ENCODE assay signal across 21 mouse cellular contexts in genomic region chr12:40335303-40335702, GRCm38 (mm10).
DNase-seq lines count a peak whose midpoint lies in the region; ATAC-seq lines count a peak whose summit lies in the region.
"Had no signal": no experiment of that assay in that cellular context is flagged by ENCODE, and none has a peak within 500 bp of the region (broad histone marks: within the 10 kb centered on the region; RNA-seq: fewer than 3 reads in every experiment).

No protein-coding gene starts in this region.

- DNase-seq in kidney, adult 9 months = peak; percentile 72
- DNase-seq in right cerebral cortex, postnatal 36 days (ENCODE audit: low spot score in 2 of 2) = no peak
- DNase-seq in heart, adult 18-20 months = no peak
- no peak for DNase-seq in B cell, adult 2 months
- DNase-seq: adrenal gland, postnatal 14 days; cerebellum, adult 11-12 months; cerebellum, adult 9-10 months; cerebellum, postnatal 25 days; gastrocnemius, postnatal 14 days; heart, postnatal 36 days had no signal

- H3K36me3 ChIP-seq in kidney, embryonic 14.5 days (ENCODE audit: control insufficient read depth, insufficient read depth, low read length) = no peaks in the 10 kb centered on the region
- H3K36me3 ChIP-seq in intestine, embryonic 15.5 days = no peaks in the 10 kb centered on the region
- H3K36me3 ChIP-seq in kidney, embryonic 16.5 days (ENCODE audit: insufficient read depth, low read length) = no peaks in the 10 kb centered on the region
- 0 out of 2 replicates have a peak, but pooled peaks cover 3% of the 10 kb centered on the region for H3K36me3 ChIP-seq in stomach, embryonic 16.5 days (ENCODE audit: control insufficient read depth, insufficient read depth, low read length)
- H3K36me3 ChIP-seq: embryonic facial prominence, embryonic 13.5 days; forebrain, embryonic 12.5 days had no signal

- H3K27ac ChIP-seq in kidney, embryonic 14.5 days (ENCODE audit: low read depth, low read length) = no peak overlapping the region
- no peak overlapping the region for H3K27ac ChIP-seq in intestine, embryonic 15.5 days
- no peak overlapping the region for H3K27ac ChIP-seq in kidney, embryonic 16.5 days (ENCODE audit: low read length)
- no peak overlapping the region for H3K27ac ChIP-seq in stomach, embryonic 16.5 days (ENCODE audit: low read length)
- H3K27ac ChIP-seq: embryonic facial prominence, embryonic 13.5 days; forebrain, embryonic 12.5 days had no signal

- no peak overlapping the region for H3K4me3 ChIP-seq in kidney, embryonic 14.5 days (ENCODE audit: low read length)
- no peak overlapping the region for H3K4me3 ChIP-seq in intestine, embryonic 15.5 days (replicated peaks)
- H3K4me3 ChIP-seq in kidney, embryonic 16.5 days (ENCODE audit: low read length) = no peak overlapping the region
- no peak overlapping the region for H3K4me3 ChIP-seq in stomach, embryonic 16.5 days (replicated peaks; ENCODE audit: low read length)
- H3K4me3 ChIP-seq: embryonic facial prominence, embryonic 13.5 days; forebrain, embryonic 12.5 days; heart, embryonic 12.5 days had no signal

- no peaks in the 10 kb centered on the region for H3K4me1 ChIP-seq in kidney, embryonic 14.5 days (ENCODE audit: control insufficient read depth, insufficient read depth, low read length)
- no peaks in the 10 kb centered on the region for H3K4me1 ChIP-seq in intestine, embryonic 15.5 days (replicated peaks)
- H3K4me1 ChIP-seq in kidney, embryonic 16.5 days (ENCODE audit: insufficient read depth, low read length) = no peaks in the 10 kb centered on the region
- H3K4me1 ChIP-seq in stomach, embryonic 16.5 days (ENCODE audit: control insufficient read depth, insufficient read depth, low read length) = no peaks in the 10 kb centered on the region; the same call in 1 of the 2 replicates
- H3K4me1 ChIP-seq: embryonic facial prominence, embryonic 13.5 days had no signal

- no peak for ATAC-seq in kidney, embryonic 14.5 days (ENCODE audit: low FRiP score, low TSS enrichment)
- ATAC-seq in intestine, embryonic 15.5 days = peak; percentile 86
- peak; percentile 51; the same call in 1 of the 2 replicates for ATAC-seq in kidney, embryonic 16.5 days (ENCODE audit: low FRiP score, low TSS enrichment)
- peak; percentile 56; the same call in 1 of the 2 replicates for ATAC-seq in stomach, embryonic 16.5 days (ENCODE audit: insufficient read depth, low FRiP score)
- ATAC-seq: activated CD4-positive, CD25-positive, alpha-beta regulatory T cell, adult 4 months; CD4-positive, CD25-positive, alpha-beta regulatory T cell, adult 4 months; forebrain, embryonic 16.5 days had no signal

- no peaks in the 10 kb centered on the region for H3K9me3 ChIP-seq in kidney, embryonic 14.5 days (ENCODE audit: control insufficient read depth, low read length)
- no peaks in the 10 kb centered on the region for H3K9me3 ChIP-seq in intestine, embryonic 15.5 days
- H3K9me3 ChIP-seq in kidney, embryonic 16.5 days (ENCODE audit: low read length) = no peaks in the 10 kb centered on the region
- no peaks in the 10 kb centered on the region for H3K9me3 ChIP-seq in stomach, embryonic 16.5 days (replicated peaks; ENCODE audit: control insufficient read depth, low read length)
- H3K9me3 ChIP-seq: embryonic facial prominence, embryonic 13.5 days; forebrain, embryonic 12.5 days; G1E; heart, embryonic 12.5 days had no signal

- WGBS in kidney, embryonic 14.5 days = 87% methylated on average over 3 of the region's 3 CpGs
- 79% methylated on average over 3 of the region's 3 CpGs for WGBS in intestine, embryonic 15.5 days
- WGBS in kidney, embryonic 16.5 days = 84% methylated on average over 3 of the region's 3 CpGs
- WGBS in stomach, embryonic 16.5 days = 83% methylated on average over 3 of the region's 3 CpGs

- H3K27me3 ChIP-seq in kidney, embryonic 14.5 days (ENCODE audit: control insufficient read depth, insufficient read depth, low read length) = no peaks in the 10 kb centered on the region
- H3K27me3 ChIP-seq in intestine, embryonic 15.5 days (replicated peaks) = no peaks in the 10 kb centered on the region
- no peaks in the 10 kb centered on the region for H3K27me3 ChIP-seq in kidney, embryonic 16.5 days (ENCODE audit: insufficient read depth, low read length)
- no peaks in the 10 kb centered on the region for H3K27me3 ChIP-seq in stomach, embryonic 16.5 days (ENCODE audit: control insufficient read depth, insufficient read depth, low read length)
- H3K27me3 ChIP-seq: embryonic facial prominence, embryonic 13.5 days; forebrain, embryonic 12.5 days; heart, embryonic 12.5 days had no signal

- no peak overlapping the region for H3K4me2 ChIP-seq in kidney, embryonic 14.5 days (replicated peaks; ENCODE audit: low read depth, low read length)
- no peak overlapping the region for H3K4me2 ChIP-seq in intestine, embryonic 15.5 days (replicated peaks)
- no peak overlapping the region for H3K4me2 ChIP-seq in kidney, embryonic 16.5 days (replicated peaks; ENCODE audit: low read depth, low read length)
- no peak overlapping the region for H3K4me2 ChIP-seq in stomach, embryonic 16.5 days (ENCODE audit: low read depth, low read length)
- H3K4me2 ChIP-seq: embryonic facial prominence, embryonic 13.5 days; forebrain, embryonic 12.5 days; heart, embryonic 12.5 days had no signal

- H3K9ac ChIP-seq in kidney, embryonic 14.5 days (ENCODE audit: low read depth, low read length) = no peak overlapping the region
- H3K9ac ChIP-seq in intestine, embryonic 15.5 days = no peak overlapping the region
- no peak overlapping the region for H3K9ac ChIP-seq in kidney, embryonic 16.5 days (replicated peaks; ENCODE audit: low read length)
- no peak overlapping the region for H3K9ac ChIP-seq in stomach, embryonic 16.5 days (ENCODE audit: low read length)
- H3K9ac ChIP-seq: embryonic facial prominence, embryonic 13.5 days; forebrain, embryonic 12.5 days; heart, embryonic 12.5 days had no signal
